Mouse (Mus musculus) heart, adult 9 months (tissue): ENCODE results near the gene Zfp819.
"Not testable (repeated sequence)": the region's sequence is repeated elsewhere in the genome, so short reads cannot be mapped to it uniquely, and the experiment has no call there.

ENCODE experiments used
- DNase-seq, 2 experiments: peaks; one replicate each; pipeline ENCODE4 v3.0.0; 2022; ENCODE audit warnings: low spot score in 2 of 2

Zfp819 gene

GRCm38 (mm10) chr7:43642587-43642986, 35.6 kb downstream of the Zfp819 start:
- DNase-seq = no peak

GRCm38 (mm10) chr7:43643046-43643652, 36.2 kb downstream of the Zfp819 start:
- no peak for DNase-seq

DNA sequence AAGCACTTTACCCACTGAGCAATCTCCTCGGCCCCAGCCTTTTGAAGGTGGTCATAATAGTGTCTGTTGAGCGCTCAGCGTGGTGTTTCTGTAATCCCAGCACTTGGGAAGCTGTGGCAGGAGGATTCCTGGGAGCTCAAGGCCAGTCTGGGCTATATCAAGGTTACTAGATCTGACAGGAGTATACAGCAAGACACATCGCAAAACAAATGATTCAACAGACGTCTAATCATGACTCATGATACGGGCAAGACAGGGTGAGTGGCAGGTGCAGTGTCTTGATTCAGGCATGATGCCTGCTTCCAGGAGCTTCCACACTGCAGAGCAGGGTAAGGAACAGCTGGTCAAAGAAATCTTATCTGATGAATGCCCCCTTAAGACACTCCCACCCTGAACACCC, 45.7 kb downstream of the Zfp819 start:
- no peak for DNase-seq

DNA sequence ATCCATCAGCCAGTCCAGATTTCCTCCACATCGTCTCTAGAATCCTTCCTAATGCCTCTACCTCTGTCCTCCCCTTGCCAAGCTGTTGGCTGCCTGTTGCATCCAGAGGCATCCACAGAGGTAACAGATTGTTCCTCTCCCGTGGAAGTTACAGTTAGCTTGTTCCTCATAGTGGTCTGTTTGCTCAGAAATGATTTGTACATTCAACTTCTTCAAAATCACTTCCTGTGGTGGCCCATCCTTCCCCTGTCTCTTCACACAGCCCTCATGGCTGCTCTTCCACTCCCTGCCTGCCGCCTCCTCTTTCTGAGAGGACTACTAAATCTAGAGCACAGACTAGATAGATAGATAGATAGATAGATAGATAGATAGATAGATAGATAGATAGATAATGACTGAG, 47.5 kb downstream of the Zfp819 start:
- peak in 1 of 2 experiments; percentile 21 for DNase-seq

DNA sequence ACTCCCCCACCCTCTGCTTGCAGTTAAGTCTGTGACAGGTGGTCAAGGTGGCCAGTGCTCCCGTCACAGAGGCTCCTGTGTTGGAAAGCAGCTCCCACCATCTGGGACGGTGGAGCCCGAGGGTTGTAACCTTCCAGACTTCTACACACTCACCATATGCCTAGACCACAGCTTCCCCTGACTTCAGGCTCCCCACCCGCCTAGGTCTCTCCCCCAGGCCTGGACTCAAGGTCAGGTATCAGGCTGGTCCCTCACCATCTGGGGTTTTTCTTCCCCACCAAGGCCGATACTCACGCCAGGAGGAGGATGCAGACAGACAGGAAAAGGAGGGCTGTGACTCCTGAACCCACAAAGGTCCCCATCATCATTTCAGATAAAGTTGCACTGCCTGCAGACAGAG, 49.3 kb downstream of the Zfp819 start:
- no peak for DNase-seq

- DNase-seq = no peak
These were observed 53.0 kb downstream of the Zfp819 start, which contains the start of gene Siglece for GRCm38 (mm10) chr7:43660002-43660401. TSS of gene Siglece (minus strand) at chr7:43660161.

DNA sequence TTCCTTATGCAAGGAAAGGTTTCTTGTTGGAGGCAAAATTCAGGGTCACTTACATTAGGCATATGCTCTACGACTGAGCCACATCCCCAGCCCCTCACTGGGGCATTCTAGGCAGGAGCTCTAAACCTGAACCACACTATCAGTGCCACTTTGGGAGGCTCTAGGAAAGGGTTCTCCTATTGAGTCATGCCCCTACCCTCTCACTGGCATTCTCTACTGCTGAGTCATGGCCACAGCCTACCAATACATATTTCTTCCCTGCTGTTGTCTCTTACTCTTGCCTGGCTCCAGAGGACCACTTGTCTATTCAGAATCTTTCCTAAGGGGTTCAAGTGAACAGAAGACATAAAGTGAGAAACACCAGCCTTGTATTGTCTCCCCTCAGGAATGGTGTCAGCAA, 55.8 kb downstream of the Zfp819 start:
- DNase-seq = no peak

DNA sequence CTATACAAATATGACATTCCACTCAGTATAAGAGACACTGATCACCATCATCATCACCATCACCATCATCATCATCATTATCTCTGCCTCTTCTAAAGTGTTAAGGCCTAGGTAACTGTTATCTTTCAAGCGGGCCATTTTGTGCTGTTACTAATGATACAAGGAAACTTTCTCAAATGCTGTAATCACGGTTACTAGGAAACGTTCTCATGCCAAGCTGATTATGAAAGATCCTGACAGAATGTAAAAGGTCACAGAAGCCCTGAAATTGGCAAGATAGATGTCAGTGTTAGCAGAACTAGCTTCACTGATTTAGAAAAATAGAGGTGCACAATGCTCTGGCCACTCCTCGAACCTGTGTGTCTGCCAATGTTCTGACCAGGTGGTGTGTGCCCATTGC, 60.3 kb downstream of the Zfp819 start:
- DNase-seq = not testable (repeated sequence)
